Mouse (Mus musculus): Measurements from ENCODE around the gene Scfd2. TPM values are rescaled to one million over a fixed set of nuclear protein-coding genes. Genes with fewer than 3 reads are reported as not detected.

The Scfd2 gene
- polyA plus RNA-seq, 1 experiment from 2014 or later: 20.1 TPM

DNA sequence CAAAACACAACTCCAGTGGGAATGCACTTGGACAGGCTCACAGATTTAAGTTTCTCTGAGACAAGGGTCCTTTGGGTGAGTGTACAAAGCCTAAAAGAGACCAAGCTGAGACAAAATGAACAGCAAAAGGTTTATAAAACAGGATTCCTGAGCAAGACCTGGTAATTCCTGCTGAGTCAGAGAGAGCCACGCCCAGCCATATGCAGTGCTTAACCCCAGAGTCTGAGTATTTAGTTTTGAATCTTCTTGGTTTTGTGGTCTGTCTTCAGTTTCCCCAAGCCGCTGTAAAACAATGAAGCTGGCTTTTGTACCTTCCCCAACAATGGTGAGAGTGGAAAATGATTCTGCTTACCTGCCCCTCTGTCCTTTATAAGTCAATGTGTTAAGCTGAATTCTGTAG lies 246.3 kb downstream of the Scfd2 start:
- ATAC-seq: no peak
- no peak overlapping the region for H3K27ac ChIP-seq (ENCODE audit: low read depth, low read length)
- H3K4me3 ChIP-seq (ENCODE audit: low read length): no peak overlapping the region
- H3K27me3 ChIP-seq (replicated peaks; ENCODE audit: control insufficient read depth, insufficient read depth, low read length): no peaks in the 10 kb centered on the region
- no peaks in the 10 kb centered on the region for H3K36me3 ChIP-seq (ENCODE audit: control insufficient read depth, insufficient read depth, low read length)
- H3K9me3 ChIP-seq (ENCODE audit: control insufficient read depth, low read length): no peaks in the 10 kb centered on the region
- no peaks in the 10 kb centered on the region; the same call in 1 of the 2 replicates for H3K4me1 ChIP-seq (ENCODE audit: control insufficient read depth, insufficient read depth, low read depth, low read length)
- no peak overlapping the region for H3K4me2 ChIP-seq (ENCODE audit: low read length)
- no peak overlapping the region for H3K9ac ChIP-seq (ENCODE audit: low read depth, low read length)
- 88% methylated on average over 2 of the region's 2 CpGs for WGBS

DNA sequence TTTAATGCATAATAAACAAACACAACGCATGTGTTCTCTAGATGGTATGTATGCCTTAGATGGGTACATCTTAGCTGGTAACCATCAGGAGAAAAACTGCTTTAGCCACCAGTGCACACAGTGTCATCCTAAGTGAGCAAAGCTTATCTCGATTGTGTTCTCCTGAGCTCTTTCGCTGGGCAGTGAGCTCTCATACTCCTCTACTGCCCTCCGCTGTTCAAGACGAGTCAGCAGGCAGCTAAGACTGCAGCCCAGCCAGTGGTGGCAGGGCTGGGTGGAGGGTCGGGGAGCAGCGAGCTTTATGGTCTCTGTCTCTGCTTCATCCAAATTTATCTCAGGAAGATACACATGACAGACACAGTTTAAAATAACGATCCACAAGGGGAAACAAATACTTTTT lies 248.0 kb downstream of the Scfd2 start:
- Histone ChIP-seq H3K27me3 (replicated peaks; ENCODE audit: control insufficient read depth, insufficient read depth, low read length) (no peaks in the 10 kb centered on the region), H3K4me1 (ENCODE audit: control insufficient read depth, insufficient read depth, low read depth, low read length) (no peaks in the 10 kb centered on the region; the same call in 1 of the 2 replicates), H3K9me3 (ENCODE audit: control insufficient read depth, low read length) (no peaks in the 10 kb centered on the region), H3K9ac (ENCODE audit: low read depth, low read length) (no peak overlapping the region), H3K4me3 (ENCODE audit: low read length) (no peak overlapping the region), H3K27ac (ENCODE audit: low read depth, low read length) (no peak overlapping the region), H3K36me3 (ENCODE audit: control insufficient read depth, insufficient read depth, low read length) (no peaks in the 10 kb centered on the region), H3K4me2 (ENCODE audit: low read length) (no peak overlapping the region)
- ATAC-seq: peak; percentile 64; the same call in 1 of the 2 replicates
- 48% methylated on average over 8 of the region's 8 CpGs for WGBS

DNA sequence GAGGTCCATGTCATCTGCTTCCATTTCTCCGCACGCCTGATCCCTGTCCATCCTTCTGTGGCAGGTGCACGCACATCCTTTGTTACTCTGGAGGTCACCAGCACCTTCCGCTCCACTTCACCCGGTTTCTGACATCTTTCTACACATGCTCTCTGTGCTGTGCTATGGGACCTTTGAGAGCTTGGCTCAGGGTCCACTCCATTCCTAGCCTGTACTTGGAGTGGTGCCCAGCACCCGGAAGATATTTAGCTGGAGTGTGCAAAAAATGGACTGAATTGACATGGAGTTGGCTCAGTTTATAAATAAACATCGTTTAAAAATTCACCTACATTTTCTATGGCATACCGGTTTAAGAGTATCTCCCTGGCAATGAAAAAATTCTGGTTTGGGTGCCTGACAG lies 250.1 kb downstream of the Scfd2 start:
- H3K27me3 ChIP-seq (replicated peaks; ENCODE audit: control insufficient read depth, insufficient read depth, low read length): no peaks in the 10 kb centered on the region
- no peak for ATAC-seq
- H3K27ac ChIP-seq (ENCODE audit: low read depth, low read length): no peak overlapping the region
- no peak overlapping the region for H3K4me2 ChIP-seq (ENCODE audit: low read length)
- H3K4me1 ChIP-seq (ENCODE audit: control insufficient read depth, insufficient read depth, low read depth, low read length): peaks cover 5% of the 10 kb centered on the region; the same call in 1 of the 2 replicates
- H3K9me3 ChIP-seq (ENCODE audit: control insufficient read depth, low read length): no peaks in the 10 kb centered on the region
- no peaks in the 10 kb centered on the region for H3K36me3 ChIP-seq (ENCODE audit: control insufficient read depth, insufficient read depth, low read length)
- no peak overlapping the region for H3K9ac ChIP-seq (ENCODE audit: low read depth, low read length)
- 68% methylated on average over 8 of the region's 8 CpGs for WGBS
- H3K4me3 ChIP-seq (ENCODE audit: low read length): no peak overlapping the region

DNA sequence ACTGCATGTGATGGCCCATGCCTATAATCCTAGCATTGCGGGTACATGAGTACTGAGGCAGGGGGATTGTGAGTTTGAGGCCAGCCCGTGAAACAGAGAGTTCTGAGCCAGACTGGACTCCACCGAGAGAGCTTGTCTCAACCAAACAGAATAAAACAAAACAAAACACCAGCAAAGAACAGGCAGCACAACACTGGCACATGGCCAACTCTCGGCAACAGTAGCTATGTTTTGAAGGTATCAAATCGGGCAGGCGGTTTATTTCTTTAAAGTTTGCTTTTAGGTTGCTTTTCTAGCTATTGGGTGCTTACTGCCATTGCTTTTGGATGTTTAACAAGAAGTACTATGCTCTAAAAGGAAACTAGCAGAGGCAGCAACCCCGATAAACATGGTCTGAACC lies 251.9 kb downstream of the Scfd2 start:
- H3K9ac ChIP-seq (ENCODE audit: low read depth, low read length): no peak overlapping the region
- H3K27me3 ChIP-seq (replicated peaks; ENCODE audit: control insufficient read depth, insufficient read depth, low read length): no peaks in the 10 kb centered on the region
- peaks cover 5% of the 10 kb centered on the region; the same call in 1 of the 2 replicates for H3K4me1 ChIP-seq (ENCODE audit: control insufficient read depth, insufficient read depth, low read depth, low read length)
- no peak overlapping the region for H3K4me3 ChIP-seq (ENCODE audit: low read length)
- ATAC-seq: no peak
- H3K36me3 ChIP-seq (ENCODE audit: control insufficient read depth, insufficient read depth, low read length): no peaks in the 10 kb centered on the region
- H3K27ac ChIP-seq (ENCODE audit: low read depth, low read length): no peak overlapping the region
- H3K4me2 ChIP-seq (ENCODE audit: low read length): no peak overlapping the region
- WGBS: 71% methylated on average over 7 of the region's 7 CpGs
- H3K9me3 ChIP-seq (ENCODE audit: control insufficient read depth, low read length): no peaks in the 10 kb centered on the region

DNA sequence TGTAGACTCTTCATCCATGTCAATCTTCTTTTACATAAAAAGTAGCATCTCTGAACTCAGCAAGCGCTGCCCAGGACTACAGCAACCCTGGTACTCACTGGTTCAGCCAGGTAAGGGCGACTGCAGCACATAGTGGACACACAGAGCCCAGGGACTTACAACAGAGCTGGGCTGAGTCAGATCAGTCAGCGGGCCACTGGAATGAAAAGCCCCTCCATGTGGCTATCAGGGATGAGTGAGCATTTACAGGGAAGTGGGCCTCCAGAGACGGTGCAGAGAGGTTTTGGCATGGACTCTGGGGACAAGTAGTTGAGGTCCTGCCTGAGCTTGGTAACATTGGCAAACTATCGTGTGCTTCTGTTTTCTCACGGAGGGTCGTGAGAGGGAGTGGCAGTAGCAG lies 253.1 kb downstream of the Scfd2 start:
- 78% methylated on average over 7 of the region's 7 CpGs for WGBS
- Histone ChIP-seq H3K4me2 (ENCODE audit: low read length) (no peak overlapping the region), H3K4me3 (ENCODE audit: low read length) (no peak overlapping the region), H3K9ac (ENCODE audit: low read depth, low read length) (no peak overlapping the region), H3K36me3 (ENCODE audit: control insufficient read depth, insufficient read depth, low read length) (no peaks in the 10 kb centered on the region), H3K4me1 (ENCODE audit: control insufficient read depth, insufficient read depth, low read depth, low read length) (peaks cover 5% of the 10 kb centered on the region; the same call in 1 of the 2 replicates), H3K9me3 (ENCODE audit: control insufficient read depth, low read length) (no peaks in the 10 kb centered on the region), H3K27me3 (replicated peaks; ENCODE audit: control insufficient read depth, insufficient read depth, low read length) (no peaks in the 10 kb centered on the region), H3K27ac (ENCODE audit: low read depth, low read length) (no peak overlapping the region)
- ATAC-seq: no peak

DNA sequence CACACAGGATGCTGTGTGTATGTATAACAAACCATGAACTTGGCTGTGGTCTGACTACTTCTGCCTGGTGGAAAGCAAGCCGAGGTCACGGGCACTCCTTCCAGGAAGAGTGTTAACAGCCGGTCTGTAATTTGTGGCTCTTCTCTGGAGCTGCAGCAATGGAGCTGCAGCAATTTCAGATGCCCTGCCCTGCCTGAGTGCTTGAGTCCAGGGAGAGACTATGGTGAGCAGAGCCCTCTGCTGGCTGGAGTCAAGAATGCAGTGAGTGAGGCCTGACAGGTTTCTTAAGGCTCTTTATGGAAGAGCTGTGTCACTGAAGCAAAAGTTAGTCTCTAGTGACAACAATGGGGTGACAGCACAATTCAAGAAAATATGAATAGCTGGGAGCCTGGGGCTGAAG lies 253.8 kb downstream of the Scfd2 start:
- Histone ChIP-seq H3K27me3 (replicated peaks; ENCODE audit: control insufficient read depth, insufficient read depth, low read length) (no peaks in the 10 kb centered on the region), H3K4me3 (ENCODE audit: low read length) (no peak overlapping the region), H3K4me1 (ENCODE audit: control insufficient read depth, insufficient read depth, low read depth, low read length) (peaks cover 5% of the 10 kb centered on the region; the same call in 1 of the 2 replicates), H3K4me2 (ENCODE audit: low read length) (no peak overlapping the region), H3K36me3 (ENCODE audit: control insufficient read depth, insufficient read depth, low read length) (no peaks in the 10 kb centered on the region), H3K9me3 (ENCODE audit: control insufficient read depth, low read length) (no peaks in the 10 kb centered on the region), H3K27ac (ENCODE audit: low read depth, low read length) (no peak overlapping the region), H3K9ac (ENCODE audit: low read depth, low read length) (no peak overlapping the region)
- 2% methylated on average over 3 of the region's 3 CpGs for WGBS
- ATAC-seq: peak; percentile 85

DNA sequence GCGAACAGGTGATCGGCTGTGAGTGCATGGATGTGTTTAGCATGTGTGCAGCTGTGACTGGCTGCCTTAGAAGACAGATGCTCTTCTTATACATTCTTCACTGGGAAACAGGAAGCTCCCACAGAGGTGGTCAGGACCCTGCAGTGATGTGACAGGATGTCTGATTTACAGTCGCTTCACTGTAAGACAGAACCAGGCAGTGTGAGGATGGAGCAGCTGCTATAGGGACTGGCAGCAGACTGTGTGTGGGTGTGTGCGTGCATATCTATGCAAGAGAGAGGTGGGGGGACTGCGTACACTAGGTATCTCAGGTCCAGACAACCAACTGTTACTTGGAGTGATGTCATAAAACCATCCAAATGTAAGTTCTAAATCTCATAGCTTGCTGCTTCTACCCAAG lies 254.3 kb downstream of the Scfd2 start:
- Histone ChIP-seq H3K36me3 (ENCODE audit: control insufficient read depth, insufficient read depth, low read length) (no peaks in the 10 kb centered on the region), H3K4me1 (ENCODE audit: control insufficient read depth, insufficient read depth, low read depth, low read length) (peaks cover 5% of the 10 kb centered on the region; the same call in 1 of the 2 replicates), H3K4me3 (ENCODE audit: low read length) (no peak overlapping the region), H3K4me2 (ENCODE audit: low read length) (no peak overlapping the region), H3K9ac (ENCODE audit: low read depth, low read length) (no peak overlapping the region), H3K27ac (ENCODE audit: low read depth, low read length) (no peak overlapping the region), H3K9me3 (ENCODE audit: control insufficient read depth, low read length) (no peaks in the 10 kb centered on the region), H3K27me3 (replicated peaks; ENCODE audit: control insufficient read depth, insufficient read depth, low read length) (no peaks in the 10 kb centered on the region)
- ATAC-seq: 0 out of 2 replicates have a peak, but pooled peaks have one; percentile 46
- 77% methylated on average over 5 of the region's 5 CpGs for WGBS

DNA sequence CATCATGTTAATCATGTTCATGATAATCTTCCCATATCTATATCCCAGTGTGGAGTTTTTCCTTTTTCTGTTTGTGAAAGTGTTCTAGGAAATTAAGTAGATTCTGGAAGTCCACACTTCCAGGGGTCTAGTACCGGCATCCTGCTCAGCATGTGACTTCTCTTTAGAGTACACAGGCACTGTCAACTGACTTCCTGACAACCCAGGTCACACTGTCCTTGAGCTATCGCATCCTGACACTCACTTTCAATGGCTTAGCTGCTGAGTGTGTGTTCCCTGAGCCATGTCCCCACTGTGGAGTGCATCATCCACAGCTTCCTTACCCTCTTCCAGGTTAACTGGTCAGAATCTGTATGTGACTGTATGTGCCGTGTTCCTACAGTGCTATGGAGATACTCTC lies 258.2 kb downstream of the Scfd2 start:
- 76% methylated on average over 3 of the region's 3 CpGs for WGBS
- ATAC-seq: no peak
- H3K9ac ChIP-seq (ENCODE audit: low read depth, low read length): no peak overlapping the region

DNA sequence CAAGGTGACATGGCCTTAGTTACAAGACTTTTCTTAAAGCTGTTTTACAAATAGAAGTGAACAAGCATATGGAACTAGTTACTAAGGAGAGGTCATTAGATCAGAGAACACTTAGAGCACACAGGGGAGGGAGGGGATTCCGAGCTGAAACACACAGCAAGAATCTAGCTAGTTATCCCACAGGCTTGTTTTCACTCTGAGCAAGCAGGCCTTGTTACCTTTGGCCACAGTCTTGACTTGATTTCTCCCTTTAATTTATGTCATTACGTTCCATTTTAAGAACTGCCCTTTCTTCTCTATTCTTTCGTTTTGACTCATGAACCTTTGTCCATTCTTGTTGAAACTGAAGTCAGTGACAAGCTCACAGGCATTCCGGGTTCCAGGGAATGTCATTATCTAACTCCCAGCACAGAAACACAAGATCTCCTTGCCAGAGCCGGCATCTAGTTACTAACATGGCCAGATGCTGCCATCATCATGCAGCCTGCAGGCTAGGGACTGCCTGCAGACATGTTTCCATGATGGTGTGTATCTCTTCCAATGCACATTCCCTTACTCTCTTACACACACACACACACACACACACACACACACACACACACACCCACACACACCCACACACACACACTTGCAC lies 263.7 kb downstream of the Scfd2 start:
- no peaks in the 10 kb centered on the region for H3K9me3 ChIP-seq (ENCODE audit: control insufficient read depth, low read length)
- no peak overlapping the region for H3K4me2 ChIP-seq (ENCODE audit: low read length)
- no peaks in the 10 kb centered on the region for H3K27me3 ChIP-seq (replicated peaks; ENCODE audit: control insufficient read depth, insufficient read depth, low read length)
- no peaks in the 10 kb centered on the region for H3K4me1 ChIP-seq (ENCODE audit: control insufficient read depth, insufficient read depth, low read depth, low read length)
- 55% methylated on average over 5 of the region's 5 CpGs for WGBS
- ATAC-seq: no peak
- H3K27ac ChIP-seq (ENCODE audit: low read depth, low read length): no peak overlapping the region
- no peak overlapping the region for H3K9ac ChIP-seq (ENCODE audit: low read depth, low read length)
- no peaks in the 10 kb centered on the region for H3K36me3 ChIP-seq (ENCODE audit: control insufficient read depth, insufficient read depth, low read length)
- no peak overlapping the region for H3K4me3 ChIP-seq (ENCODE audit: low read length)

More for the DNA sequence above, 258.2 kb downstream of the Scfd2 start:
- H3K27me3 ChIP-seq (replicated peaks; ENCODE audit: control insufficient read depth, insufficient read depth, low read length): no peaks in the 10 kb centered on the region
- no peak overlapping the region for H3K4me2 ChIP-seq (ENCODE audit: low read length)
- H3K9me3 ChIP-seq (ENCODE audit: control insufficient read depth, low read length): no peaks in the 10 kb centered on the region
- no peak overlapping the region for H3K4me3 ChIP-seq (ENCODE audit: low read length)
- peaks cover 5% of the 10 kb centered on the region; the same call in 1 of the 2 replicates for H3K4me1 ChIP-seq (ENCODE audit: control insufficient read depth, insufficient read depth, low read depth, low read length)
- no peaks in the 10 kb centered on the region for H3K36me3 ChIP-seq (ENCODE audit: control insufficient read depth, insufficient read depth, low read length)
- no peak overlapping the region for H3K27ac ChIP-seq (ENCODE audit: low read depth, low read length)
